Mouse (Mus musculus): Measurements from ENCODE around the gene Kazald1.

The Kazald1 gene

DNA sequence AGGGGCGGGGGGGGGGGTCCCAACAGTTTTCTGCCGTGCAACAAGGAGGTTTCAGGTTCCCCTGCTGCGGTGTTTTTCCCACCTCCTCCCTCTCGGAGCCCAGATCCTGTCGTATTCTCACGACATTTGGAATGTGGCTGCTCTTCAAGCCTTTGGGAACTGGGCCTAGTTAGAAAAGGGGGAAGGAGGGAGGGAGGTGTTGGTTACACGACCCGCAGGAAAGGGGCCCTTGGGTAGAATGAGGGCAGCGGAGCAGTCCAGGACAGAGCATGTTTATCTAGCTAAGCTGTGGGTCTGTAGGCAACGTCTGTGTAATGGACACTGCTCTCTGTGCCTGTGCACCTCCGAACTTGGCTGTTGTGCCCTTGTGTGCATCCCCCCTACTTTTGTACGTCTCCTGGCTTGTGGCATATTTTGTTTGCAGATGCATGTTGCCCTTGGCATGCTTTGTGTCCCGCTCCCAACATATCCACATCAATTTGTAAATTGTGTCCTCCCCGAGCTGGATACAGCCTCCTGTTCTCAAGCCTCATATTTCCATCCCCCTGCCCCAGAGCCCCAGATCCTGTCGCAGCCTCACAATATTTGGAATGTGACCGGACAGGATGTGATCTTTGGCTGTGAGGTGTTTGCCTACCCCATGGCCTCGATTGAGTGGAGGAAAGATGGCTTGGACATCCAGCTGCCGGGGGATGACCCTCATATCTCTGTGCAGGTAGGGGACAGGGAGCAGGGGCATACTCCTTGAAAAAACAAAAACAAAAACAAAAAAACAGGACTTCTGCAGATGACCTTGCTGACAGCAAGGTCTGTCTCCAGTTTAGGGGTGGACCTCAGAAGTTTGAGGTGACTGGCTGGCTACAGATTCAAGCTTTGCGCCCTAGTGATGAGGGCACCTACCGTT lies 3.0 kb downstream of the Kazald1 start:
- no peak for DNase-seq (ENCODE audit: low read depth, low spot score)

DNA sequence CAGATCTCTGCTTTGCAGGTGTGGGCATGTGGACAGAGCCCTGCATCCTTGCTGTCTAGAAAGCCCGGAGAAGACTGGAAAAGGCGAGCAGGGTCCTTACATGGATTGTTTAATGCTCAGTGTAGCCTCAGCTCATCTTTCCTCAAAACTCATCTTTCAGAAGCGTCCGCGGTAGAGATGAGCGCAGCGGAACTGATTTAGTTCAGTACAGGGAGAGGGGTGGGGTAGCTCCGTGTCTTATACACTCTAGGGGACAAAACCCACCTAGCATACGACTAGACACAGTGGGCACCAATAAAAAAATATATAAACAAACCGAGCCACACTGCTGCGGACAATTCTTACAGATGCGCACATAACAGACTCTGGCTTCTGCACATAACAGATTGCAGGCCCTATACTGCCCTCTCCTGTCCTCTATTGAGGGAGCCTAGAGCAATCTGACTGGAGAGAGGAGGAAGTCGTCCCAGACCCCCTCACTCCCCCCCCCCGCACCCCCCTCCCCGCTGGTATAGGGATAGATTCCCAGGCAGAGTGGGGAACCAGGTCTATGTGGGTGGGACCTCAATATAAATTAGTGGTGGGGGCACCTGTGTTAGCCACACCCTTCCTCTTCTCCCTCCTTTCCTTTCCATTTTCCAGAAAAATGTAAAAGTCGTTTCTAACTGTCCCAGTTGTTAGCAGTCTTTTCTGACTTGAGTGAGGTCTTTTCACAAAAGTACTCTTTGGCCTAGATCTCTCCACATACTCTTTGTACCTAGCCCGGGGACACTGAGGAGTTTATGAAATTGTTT lies 4.1 kb downstream of the Kazald1 start:
- no peak for DNase-seq (ENCODE audit: low read depth, low spot score)

DNA sequence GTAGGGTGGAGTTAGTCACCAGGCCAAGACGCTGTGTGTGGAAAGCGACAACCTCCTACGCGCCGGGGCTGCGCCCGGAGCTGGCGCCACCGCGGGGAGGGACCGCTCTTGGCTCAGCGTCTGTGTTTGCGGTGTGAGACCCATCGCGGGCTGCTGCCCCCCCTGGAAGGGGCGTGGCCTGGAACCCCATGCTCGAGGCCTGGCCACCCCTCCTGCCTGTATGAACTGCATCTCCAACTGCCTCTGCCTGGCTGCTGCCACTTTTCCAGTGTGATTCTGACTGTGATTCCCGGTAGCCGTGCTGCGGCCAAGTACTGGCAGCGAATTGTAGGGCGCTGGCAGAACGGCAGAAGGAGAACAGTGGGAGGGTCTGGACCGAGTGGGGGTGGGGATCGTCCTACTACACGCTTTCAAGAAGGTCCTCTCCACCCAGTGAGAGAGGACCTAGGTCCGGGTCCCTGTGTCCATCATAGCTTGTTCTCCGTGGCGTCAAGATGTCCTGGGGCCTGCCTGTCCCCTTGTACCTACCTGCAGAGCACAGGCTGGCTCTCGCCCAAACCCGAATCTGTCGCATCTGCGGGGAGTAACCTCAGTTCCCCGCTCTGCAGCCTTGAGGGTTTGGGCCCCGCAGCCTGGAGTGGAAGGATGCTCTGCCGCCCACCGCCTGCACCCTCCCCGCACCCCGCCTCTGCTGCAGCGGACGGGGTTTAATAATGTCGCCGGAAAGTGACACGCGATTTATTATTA lies 4.9 kb downstream of the Kazald1 start:
- DNase-seq (ENCODE audit: low read depth, low spot score): no peak

DNA sequence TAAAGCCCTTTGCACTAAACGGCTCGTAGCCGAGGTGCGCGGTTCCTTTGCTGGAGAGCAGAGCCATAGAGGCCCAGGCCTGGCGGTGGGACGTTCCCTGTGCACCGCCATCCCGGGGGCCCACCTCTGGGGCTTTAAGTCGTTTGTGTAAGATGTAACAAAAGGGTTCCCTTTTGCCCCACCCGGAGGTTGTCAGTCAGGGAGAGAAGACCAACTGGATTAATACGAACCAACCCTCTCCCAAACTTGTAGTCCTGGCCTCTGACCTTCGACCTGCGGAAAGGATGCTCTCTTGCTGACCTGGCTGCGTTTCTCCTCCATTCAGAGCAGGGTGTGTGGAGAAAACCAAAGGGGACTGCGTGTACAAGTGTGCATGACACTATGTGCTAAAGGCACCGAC lies 5.7 kb downstream of the Kazald1 start:
- DNase-seq (ENCODE audit: low read depth, low spot score): no peak

DNA sequence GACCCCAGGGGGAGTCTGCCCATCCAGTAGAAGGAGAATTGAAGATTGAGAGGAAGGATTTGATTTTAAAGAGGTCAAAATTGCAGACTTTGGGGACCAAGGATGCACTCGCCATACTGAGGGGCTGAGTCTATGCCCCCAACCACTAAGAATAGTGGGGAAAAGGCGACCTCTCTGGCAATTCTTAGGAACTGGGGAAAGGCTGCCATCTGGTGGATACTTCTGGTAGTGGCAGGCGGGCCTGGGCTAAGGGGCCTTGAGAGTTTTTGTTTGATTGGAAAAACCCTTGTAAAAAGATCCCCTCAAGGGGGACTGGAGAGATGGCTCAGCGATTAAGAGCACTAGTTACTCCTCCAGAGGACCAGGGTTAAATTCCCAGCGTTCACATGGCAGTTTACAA lies 6.2 kb downstream of the Kazald1 start:
- no peak for DNase-seq (ENCODE audit: low read depth, low spot score)

DNA sequence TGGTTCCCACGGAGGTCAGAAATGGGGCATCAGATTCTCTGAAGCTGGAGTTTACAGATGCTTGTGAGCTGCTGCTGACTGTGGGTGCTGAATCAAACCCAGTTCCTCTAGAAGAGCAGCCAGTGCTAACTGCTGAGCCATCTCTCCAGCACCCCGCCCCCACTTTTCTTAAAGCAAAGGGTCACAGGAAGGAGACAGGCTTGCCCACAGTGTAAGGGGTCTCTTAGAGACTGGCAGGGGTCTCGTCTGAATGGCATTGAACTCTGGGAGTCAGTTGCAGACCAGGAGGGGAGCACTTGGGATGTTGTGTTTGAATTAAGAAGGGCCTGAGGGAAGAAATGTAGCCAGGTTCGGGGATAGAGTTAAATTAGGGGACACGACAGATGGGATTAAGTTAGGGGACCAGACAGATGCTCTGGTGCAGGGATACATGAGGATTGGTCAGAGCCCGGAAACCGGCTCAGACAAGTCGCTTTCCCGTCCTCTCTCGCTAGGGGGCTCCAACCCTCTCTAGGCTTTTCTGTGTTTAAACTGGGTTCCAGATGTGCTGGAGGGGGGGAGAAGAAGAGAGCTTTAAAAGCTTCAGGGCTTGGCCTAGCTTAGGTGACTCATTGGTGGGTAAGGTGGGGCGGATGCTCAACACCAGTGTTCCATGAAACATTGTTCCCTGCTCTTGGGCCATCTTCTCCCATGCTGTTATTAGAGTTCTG lies 7.0 kb downstream of the Kazald1 start:
- DNase-seq (ENCODE audit: low read depth, low spot score): no peak

DNA sequence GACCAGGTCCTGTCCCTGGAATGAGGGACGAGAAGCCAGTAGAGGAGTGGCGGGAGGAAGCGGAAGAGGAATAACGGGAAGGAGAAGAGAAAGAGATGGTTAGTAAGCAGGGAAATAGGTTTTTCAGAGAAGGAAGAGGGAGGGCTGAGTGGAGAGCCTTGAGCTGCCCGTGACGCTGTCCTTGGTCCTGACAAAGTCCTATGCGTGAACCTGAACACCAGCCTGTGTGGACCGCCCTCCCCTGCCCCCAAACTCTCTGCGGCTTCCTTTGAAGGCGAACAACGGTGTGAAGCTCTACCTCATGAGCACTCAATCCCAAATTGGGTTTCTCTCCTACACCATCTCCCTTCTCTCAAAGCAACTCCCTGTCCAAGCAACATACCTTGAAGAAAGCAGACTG lies 22.8 kb downstream of the Kazald1 start:
- DNase-seq (ENCODE audit: low read depth, low spot score): no peak

DNA sequence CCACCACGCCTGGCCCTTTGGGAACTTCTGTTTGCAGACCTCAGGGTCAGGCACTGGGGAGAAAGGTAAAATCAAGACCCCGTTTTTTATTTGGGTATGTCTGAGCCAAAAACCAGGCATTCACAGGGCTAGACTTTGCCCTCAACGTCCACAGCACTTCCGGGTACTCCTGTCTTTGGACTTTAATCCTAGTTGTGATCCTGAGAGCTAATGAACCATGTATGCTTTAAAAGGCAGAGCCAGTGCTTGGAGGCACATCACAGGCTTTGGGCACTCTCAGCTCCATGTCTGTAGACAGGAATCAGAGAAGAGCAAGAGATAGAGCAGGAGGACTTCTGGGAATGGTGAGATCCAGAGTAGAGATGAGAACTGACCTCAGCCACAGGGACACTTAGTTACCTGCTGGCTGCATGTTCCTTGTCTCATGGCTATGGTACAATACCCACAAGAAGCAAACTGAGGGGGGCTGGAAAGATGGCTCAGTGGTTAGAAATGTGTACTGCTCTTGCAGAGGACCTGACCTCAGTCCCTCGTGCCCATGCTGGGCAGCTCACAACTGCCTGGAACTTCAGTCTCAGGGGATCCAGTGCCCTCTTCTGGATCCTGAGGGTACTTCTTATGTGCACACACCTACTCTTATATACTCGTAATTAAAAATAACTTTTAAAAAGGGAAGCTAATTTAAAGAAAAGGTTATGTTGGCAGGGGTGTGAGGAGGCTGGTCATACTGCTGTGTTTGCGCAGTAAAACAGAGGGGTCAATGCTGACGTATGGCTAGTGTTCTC lies 25.6 kb downstream of the Kazald1 start:
- DNase-seq (ENCODE audit: low read depth, low spot score): no peak

DNA sequence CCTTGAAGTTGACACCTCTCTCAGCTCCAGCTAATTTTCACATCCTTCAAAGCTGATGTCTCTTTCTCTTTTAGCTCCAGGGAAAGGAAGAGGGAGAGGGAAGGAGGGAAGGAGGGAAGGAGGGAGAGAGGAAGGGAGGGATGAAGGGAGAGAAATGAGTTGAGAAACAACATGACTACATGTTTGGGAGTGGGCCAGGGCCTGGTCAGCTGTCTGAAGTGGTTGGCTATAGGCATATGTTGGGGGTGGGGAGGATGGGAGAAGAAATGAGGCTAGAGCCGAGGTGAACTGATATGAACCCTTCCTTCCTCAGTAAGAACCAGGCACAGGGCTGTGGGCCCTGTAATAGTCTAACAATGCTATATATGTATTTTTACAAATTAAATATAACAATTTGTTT lies 30.6 kb downstream of the Kazald1 start:
- no peak for DNase-seq (ENCODE audit: low read depth, low spot score)

DNA sequence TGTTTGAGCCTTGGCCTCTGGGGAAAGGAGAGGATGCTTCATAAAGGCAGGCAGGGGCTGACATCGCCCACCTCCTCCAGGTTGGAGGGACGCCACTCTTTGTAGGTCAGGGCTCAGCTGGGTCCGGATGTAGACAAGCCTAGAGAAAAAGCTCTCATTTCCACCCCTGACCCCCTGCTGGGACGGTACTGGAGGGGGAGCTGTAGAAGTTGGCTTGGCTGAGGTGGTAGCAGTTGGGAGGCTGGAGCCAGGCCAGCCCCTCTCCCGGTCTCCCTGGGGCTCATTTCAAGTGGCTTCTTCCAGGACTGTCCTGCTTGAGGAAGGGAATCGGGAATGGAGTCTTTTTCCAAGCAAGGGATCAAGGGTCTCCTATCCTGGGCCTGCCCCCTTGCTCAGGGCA lies 31.6 kb downstream of the Kazald1 start:
- no peak for DNase-seq (ENCODE audit: low read depth, low spot score)

DNA sequence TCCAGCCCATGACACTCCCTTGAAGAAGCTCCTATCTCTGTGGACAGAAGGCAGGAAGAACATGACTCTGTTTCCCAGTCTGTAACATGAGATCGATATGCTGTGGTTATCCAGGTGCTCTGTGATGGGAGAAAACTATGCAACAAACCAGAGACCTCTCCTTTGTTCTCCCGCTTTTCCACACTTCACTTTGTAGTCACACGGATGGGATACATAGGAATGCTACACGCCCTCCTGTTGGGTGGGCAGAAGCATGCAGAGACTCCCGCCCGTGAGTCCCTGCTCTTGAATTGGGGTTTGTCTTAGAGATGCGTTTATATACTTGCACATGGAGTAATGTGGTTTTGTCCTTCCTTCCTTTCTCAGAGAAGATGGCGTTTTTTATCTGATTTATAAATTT lies 35.6 kb downstream of the Kazald1 start:
- no peak for DNase-seq (ENCODE audit: low read depth, low spot score)

DNA sequence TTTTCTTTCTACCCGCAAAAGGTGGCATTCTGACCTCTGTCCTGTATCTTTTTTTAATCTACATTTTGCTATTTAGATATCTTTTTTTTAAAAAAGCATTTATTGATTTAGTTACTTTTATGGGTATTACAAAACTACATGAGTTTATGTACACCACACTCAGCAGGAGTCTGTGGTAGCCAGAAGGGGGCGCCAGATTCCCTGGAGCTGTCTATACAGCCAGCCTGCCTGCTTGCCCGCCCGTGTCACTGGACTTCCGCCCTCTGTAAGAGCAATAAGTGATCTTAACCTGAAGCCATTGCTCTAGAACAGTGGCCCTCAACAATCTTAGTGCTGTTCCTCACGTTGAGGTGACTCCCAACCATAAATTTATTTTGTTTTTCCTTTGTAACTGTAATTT lies 37.4 kb downstream of the Kazald1 start:
- DNase-seq (ENCODE audit: low read depth, low spot score): no peak

DNA sequence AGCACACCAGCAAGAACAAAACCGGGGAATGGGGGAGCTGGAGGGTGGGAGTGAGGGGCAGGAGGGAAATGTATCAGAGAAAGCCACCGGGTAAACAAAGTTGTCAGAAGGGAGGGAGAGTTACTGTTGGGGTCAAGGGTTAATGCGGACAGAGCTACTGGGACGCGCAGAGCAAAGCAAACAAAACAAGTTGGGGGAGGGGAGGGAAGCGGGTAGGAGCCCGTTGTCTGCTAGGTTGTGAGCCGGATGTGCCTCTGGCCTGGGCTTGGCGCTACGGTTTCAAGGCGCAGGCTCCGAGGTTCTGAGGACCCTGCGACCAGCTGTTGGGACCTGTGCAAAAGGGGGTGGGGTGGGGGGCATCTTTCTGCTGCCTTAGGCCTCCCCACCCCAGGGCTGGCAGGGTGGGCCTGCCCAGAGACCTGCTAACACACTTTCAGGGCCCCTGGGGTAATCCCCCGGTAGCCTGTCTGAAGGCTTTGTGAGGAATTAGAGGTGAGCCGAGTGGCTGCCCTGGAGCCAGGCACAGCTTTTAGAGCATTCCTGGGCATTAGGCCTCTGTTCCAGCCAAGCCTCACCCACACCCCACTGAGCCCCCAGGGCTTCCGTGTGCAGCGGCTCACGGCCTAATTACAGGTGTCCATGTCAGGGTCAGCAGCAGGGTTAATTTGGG lies 38.9 kb downstream of the Kazald1 start:
- no peak for DNase-seq (ENCODE audit: low read depth, low spot score)

DNA sequence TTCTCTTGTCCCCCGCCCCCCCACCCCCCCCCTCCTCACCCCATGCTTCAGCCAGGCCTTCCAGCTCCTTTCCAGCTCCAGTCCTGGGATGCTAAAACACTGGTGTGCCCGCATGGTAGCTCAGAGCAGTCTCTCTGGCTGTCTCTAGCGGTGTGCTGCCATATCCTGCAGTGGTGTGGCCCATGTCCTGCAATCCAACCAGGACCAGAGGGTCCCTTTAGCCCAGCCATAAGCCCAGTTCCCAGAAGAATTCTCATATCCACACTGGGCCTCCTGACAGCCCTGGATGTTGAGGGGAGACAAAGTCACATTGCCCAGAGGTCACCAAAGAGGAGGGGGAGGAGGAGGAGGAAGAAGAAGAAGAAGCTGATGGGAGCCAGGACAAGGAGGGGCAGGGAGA lies 39.7 kb downstream of the Kazald1 start:
- DNase-seq (ENCODE audit: low read depth, low spot score): no peak

DNA sequence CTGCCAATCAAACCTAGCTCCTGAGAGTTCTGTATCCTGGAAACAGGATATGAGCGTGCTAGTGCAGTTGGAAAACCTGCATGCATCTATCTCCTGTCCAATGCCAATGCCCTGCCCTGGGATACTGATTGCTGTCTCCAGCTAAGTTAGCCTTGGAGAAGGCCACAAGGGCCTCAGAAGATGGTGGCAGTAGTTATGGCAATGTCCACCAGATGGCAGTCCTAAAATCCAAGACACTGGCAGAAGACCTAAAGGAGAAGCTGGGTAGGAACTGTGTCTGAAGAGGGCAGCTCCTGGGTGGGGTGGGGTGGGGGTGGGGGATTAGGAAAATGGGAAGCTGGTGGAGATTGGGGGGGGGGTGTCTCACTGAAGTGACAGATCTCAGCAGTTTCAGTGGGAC lies 41.8 kb downstream of the Kazald1 start:
- DNase-seq (ENCODE audit: low read depth, low spot score): no peak
